Mouse (Mus musculus) midbrain, embryonic 10.5 days (tissue): ENCODE measurements around the gene Cacng4. TPM values are rescaled to one million over a fixed set of nuclear protein-coding genes. Genes with fewer than 3 reads are reported as not detected.

Source experiments
- DNase-seq: peaks from one replicate; pipeline ENCODE4 v3.0.0-alpha.2; 2017; ENCODE audit warnings: low spot score
- H3K27ac ChIP-seq: fragments of 300-500 bp; sonication (generic); replicated peaks from 2 replicates; pipeline ENCODE4 v1.5.1; 2016; ENCODE audit warnings: mild to moderate bottlenecking
- H3K27me3 ChIP-seq: fragments of 300-500 bp; sonication (generic); 2 replicates; pipeline ENCODE4 v1.6.1; 2016; ENCODE audit warnings: low read depth, mild to moderate bottlenecking; ENCODE audit not compliant: poor library complexity, severe bottlenecking
- H3K36me3 ChIP-seq: fragments of 300-500 bp; sonication (generic); 2 replicates; pipeline ENCODE4 v1.6.1; 2016; ENCODE audit warnings: mild to moderate bottlenecking, moderate library complexity
- H3K4me1 ChIP-seq: fragments of 300-500 bp; sonication (generic); 2 replicates; pipeline ENCODE4 v1.6.1; 2016
- H3K4me3 ChIP-seq: fragments of 300-500 bp; sonication (generic); 2 replicates; pipeline ENCODE4 v1.5.1; 2016; ENCODE audit warnings: mild to moderate bottlenecking, moderate library complexity
- H3K9me3 ChIP-seq: fragments of 300-500 bp; sonication (generic); replicated peaks from 2 replicates; pipeline ENCODE4 v1.6.1; 2016; ENCODE audit warnings: mild to moderate bottlenecking
- WGBS: fragments of 180-500 bp; shearing (Covaris S2); methylation state at CpG from one replicate; pipeline ENCODE4 v1.1.7; 2016; 5-methylcytosine and 5-hydroxymethylcytosine counted together
- polyA plus RNA-seq: library from polyadenylated mRNA; unstranded; fragments of >200 nt; fragmentation: Nextera tagmentation; extraction: Ambion mirVana; gene quantifications from 2 replicates; pipeline ENCODE4 v1.2.1, GENCODE M21; 2016

The Cacng4 gene
- polyA plus RNA-seq, 1 experiment from 2014 or later = 8.9 TPM

DNA sequence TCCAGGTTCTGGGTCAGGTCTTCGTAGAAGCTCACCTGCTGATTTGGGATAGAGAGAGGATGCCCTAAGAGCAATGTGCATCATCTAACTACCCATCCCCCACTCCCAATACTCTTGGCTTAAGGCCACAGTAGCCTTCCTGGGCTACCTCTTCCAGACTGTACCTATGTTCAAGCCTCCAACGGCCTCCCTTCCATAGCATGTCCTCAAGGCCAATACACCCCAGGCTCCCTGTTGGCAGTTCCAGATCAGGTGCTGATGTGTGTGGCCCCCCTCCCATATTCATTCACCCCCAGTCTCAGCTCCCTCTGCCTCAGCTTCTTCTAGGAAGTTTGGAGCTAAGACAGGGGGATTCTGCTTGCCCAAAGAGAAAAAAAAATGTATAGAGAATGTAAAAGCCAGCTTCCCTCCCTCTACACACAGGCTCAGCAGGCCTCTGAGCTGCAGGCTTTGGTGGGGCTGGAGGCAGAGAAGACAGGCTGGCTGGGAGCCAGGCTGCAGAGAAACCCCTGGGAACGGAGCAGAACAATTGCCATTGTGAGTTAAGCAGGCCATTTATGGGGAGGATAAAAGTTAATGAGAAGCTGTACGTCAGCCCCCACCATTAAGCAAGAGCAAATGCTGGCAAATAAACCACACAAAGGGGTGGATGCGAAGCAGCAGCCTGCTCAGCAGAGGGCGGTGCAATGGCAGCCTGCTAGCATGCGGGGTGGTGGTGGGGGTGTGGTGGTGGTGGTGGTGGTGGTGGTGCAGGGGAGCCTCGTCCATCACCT is 31.5 kb downstream of the Cacng4 start:
- H3K27ac ChIP-seq = peak overlapping the region; percentile 82
- H3K36me3 ChIP-seq = peaks cover 12% of the 10 kb centered on the region
- peak; percentile 56 for DNase-seq
- WGBS = 24% methylated on average over 8 of the region's 8 CpGs
- H3K9me3 ChIP-seq = no peaks in the 10 kb centered on the region
- peaks cover 65% of the 10 kb centered on the region for H3K4me1 ChIP-seq
- no peaks in the 10 kb centered on the region for H3K27me3 ChIP-seq
- H3K4me3 ChIP-seq = no peak overlapping the region

DNA sequence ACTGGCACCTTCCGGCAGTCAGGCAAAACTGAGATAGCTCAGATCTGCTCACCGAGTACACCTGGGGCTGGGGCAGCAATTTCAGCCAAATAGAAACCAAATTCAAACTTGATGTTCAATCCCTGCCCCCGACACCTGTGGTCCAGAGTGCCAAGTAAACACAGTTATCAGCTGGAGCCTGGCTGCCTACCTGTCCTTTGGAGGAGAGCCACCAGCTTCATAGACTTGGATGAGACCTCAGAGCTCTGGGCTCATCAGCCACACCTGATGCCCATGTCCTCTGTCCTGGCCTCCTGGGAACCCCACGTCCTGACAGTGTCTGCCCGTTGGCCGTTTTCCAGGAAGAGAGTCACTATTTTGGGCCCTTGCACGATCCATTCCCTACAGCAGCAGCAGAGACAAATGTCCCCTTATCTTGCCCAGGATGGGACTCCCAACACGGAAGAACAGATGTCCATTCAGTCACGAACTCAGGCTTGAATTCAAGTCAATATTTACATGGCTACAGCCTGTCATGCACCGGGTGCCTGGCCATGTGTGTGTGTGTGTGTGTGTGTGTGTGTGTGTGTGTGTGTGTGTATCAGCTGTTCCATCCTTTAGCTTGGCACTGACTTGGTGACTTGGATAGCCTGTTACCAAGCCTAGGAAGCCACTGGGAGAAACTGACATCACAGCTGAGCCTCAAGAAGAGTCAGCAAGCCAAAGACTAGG is 32.4 kb downstream of the Cacng4 start:
- no peak overlapping the region for H3K4me3 ChIP-seq
- no peaks in the 10 kb centered on the region for H3K27me3 ChIP-seq
- peaks cover 56% of the 10 kb centered on the region for H3K4me1 ChIP-seq
- no peak for DNase-seq
- H3K9me3 ChIP-seq = no peaks in the 10 kb centered on the region
- peak overlapping the region; percentile 82 for H3K27ac ChIP-seq
- H3K36me3 ChIP-seq = peaks cover 21% of the 10 kb centered on the region
- 83% methylated on average over 10 of the region's 10 CpGs for WGBS

DNA sequence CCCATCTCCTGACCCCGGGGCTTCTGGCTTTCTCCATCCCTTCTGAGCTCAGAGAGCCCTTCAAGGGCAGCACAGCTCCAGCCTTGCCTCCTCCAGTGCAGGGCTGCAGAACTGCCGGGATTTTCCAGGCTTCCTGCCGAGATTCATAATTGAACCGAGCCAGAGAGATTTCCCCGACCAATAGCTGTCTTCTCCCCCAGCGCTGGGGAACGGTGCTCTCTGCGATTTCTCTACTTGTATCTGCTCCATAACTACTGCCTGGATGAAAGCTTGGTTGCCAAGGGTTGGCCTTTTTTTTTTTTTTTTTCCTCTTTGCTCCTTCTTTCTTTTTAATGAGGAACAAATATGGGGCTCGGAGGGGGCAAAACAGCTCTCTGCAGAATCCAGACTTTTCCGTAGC is 34.4 kb downstream of the Cacng4 start:
- Histone ChIP-seq H3K9me3 (no peaks in the 10 kb centered on the region), H3K27ac (no peak overlapping the region), H3K4me1 (peaks cover 48% of the 10 kb centered on the region), H3K4me3 (no peak overlapping the region), H3K27me3 (no peaks in the 10 kb centered on the region), H3K36me3 (peaks cover 21% of the 10 kb centered on the region)
- no peak for DNase-seq
- WGBS = 33% methylated on average over 10 of the region's 10 CpGs

GRCm38 (mm10) chr11:107759516-107759915 is 34.8 kb downstream of the Cacng4 start:
- no peaks in the 10 kb centered on the region for H3K27me3 ChIP-seq
- no peaks in the 10 kb centered on the region for H3K9me3 ChIP-seq
- H3K27ac ChIP-seq = no peak overlapping the region
- WGBS = 79% methylated on average over 9 of the region's 9 CpGs
- H3K4me1 ChIP-seq = peaks cover 48% of the 10 kb centered on the region
- peaks cover 21% of the 10 kb centered on the region for H3K36me3 ChIP-seq
- H3K4me3 ChIP-seq = no peak overlapping the region
- DNase-seq = no peak

- WGBS = 83% methylated on average over 5 of the region's 5 CpGs
- DNase-seq = no peak
Measured at GRCm38 (mm10) chr11:107749114-107749513, 45.2 kb downstream of the Cacng4 start.

GRCm38 (mm10) chr11:107748243-107749035 is 45.9 kb downstream of the Cacng4 start:
- Histone ChIP-seq H3K9me3 (no peaks in the 10 kb centered on the region), H3K27me3 (no peaks in the 10 kb centered on the region), H3K4me1 (no peaks in the 10 kb centered on the region), H3K36me3 (peaks cover 25% of the 10 kb centered on the region), H3K4me3 (no peak overlapping the region), H3K27ac (no peak overlapping the region)
- no peak for DNase-seq
- WGBS = 91% methylated on average over 5 of the region's 5 CpGs

More at GRCm38 (mm10) chr11:107749114-107749513, 45.2 kb downstream of the Cacng4 start:
- Histone ChIP-seq H3K27me3 (no peaks in the 10 kb centered on the region), H3K36me3 (peaks cover 22% of the 10 kb centered on the region), H3K9me3 (no peaks in the 10 kb centered on the region), H3K4me3 (no peak overlapping the region), H3K4me1 (no peaks in the 10 kb centered on the region), H3K27ac (no peak overlapping the region)

GRCm38 (mm10) chr11:107743100-107743499 is 51.3 kb downstream of the Cacng4 start:
- H3K4me3 ChIP-seq = no peak overlapping the region
- H3K4me1 ChIP-seq = peaks cover 29% of the 10 kb centered on the region
- peaks cover 53% of the 10 kb centered on the region for H3K36me3 ChIP-seq
- H3K27me3 ChIP-seq = no peaks in the 10 kb centered on the region
- no peak for DNase-seq
- H3K27ac ChIP-seq = no peak overlapping the region
- 83% methylated on average over 3 of the region's 3 CpGs for WGBS
- H3K9me3 ChIP-seq = no peaks in the 10 kb centered on the region

- Histone ChIP-seq H3K4me3 (no peak overlapping the region), H3K4me1 (peaks cover 29% of the 10 kb centered on the region), H3K27ac (no peak overlapping the region), H3K36me3 (peaks cover 89% of the 10 kb centered on the region), H3K27me3 (no peaks in the 10 kb centered on the region), H3K9me3 (no peaks in the 10 kb centered on the region)
- WGBS = 87% methylated on average over 20 of the region's 20 CpGs
- DNase-seq = no peak
Measured at GRCm38 (mm10) chr11:107738418-107739099, 55.8 kb downstream of the Cacng4 start.

- no peaks in the 10 kb centered on the region for H3K9me3 ChIP-seq
- H3K4me3 ChIP-seq = no peak overlapping the region
- peaks cover 90% of the 10 kb centered on the region for H3K36me3 ChIP-seq
Measured at GRCm38 (mm10) chr11:107737886-107738285, 56.5 kb downstream of the Cacng4 start.

GRCm38 (mm10) chr11:107734133-107734532 is 60.2 kb downstream of the Cacng4 start:
- no peaks in the 10 kb centered on the region for H3K9me3 ChIP-seq
- no peak overlapping the region for H3K4me3 ChIP-seq
- H3K27me3 ChIP-seq = no peaks in the 10 kb centered on the region
- WGBS = 88% methylated on average over 7 of the region's 7 CpGs
- no peak for DNase-seq
- peaks cover 3% of the 10 kb centered on the region; the same call in 1 of the 2 replicates for H3K4me1 ChIP-seq
- H3K36me3 ChIP-seq = peaks cover 81% of the 10 kb centered on the region
- H3K27ac ChIP-seq = no peak overlapping the region

More at GRCm38 (mm10) chr11:107737886-107738285, 56.5 kb downstream of the Cacng4 start:
- Histone ChIP-seq H3K27ac (no peak overlapping the region), H3K27me3 (no peaks in the 10 kb centered on the region), H3K4me1 (peaks cover 29% of the 10 kb centered on the region)
- 93% methylated on average over 6 of the region's 6 CpGs for WGBS
- no peak for DNase-seq

- Histone ChIP-seq H3K4me3 (no peak overlapping the region), H3K4me1 (0 out of 2 replicates have a peak, but pooled peaks cover 2% of the 10 kb centered on the region), H3K9me3 (no peaks in the 10 kb centered on the region), H3K27me3 (no peaks in the 10 kb centered on the region), H3K27ac (no peak overlapping the region), H3K36me3 (peaks cover 56% of the 10 kb centered on the region)
- 94% methylated on average over 5 of the region's 5 CpGs for WGBS
- no peak for DNase-seq
Measured at GRCm38 (mm10) chr11:107731498-107731897, 62.9 kb downstream of the Cacng4 start.

- 86% methylated on average over 4 of the region's 4 CpGs for WGBS
Measured at GRCm38 (mm10) chr11:107730940-107731339, 63.4 kb downstream of the Cacng4 start.

More at GRCm38 (mm10) chr11:107730940-107731339, 63.4 kb downstream of the Cacng4 start:
- Histone ChIP-seq H3K9me3 (no peaks in the 10 kb centered on the region), H3K36me3 (peaks cover 50% of the 10 kb centered on the region), H3K27me3 (no peaks in the 10 kb centered on the region), H3K4me1 (0 out of 2 replicates have a peak, but pooled peaks cover 2% of the 10 kb centered on the region), H3K4me3 (no peak overlapping the region), H3K27ac (no peak overlapping the region)
- no peak for DNase-seq
